Mouse (Mus musculus): ENCODE data around the gene Cep170b.

The Cep170b gene

GRCm38 (mm10) chr12:112702374-112703320 is 17.6 kb upstream of the Cep170b start:
- in situ Hi-C loops (cut with MboI, MseI), result no loop called here

DNA sequence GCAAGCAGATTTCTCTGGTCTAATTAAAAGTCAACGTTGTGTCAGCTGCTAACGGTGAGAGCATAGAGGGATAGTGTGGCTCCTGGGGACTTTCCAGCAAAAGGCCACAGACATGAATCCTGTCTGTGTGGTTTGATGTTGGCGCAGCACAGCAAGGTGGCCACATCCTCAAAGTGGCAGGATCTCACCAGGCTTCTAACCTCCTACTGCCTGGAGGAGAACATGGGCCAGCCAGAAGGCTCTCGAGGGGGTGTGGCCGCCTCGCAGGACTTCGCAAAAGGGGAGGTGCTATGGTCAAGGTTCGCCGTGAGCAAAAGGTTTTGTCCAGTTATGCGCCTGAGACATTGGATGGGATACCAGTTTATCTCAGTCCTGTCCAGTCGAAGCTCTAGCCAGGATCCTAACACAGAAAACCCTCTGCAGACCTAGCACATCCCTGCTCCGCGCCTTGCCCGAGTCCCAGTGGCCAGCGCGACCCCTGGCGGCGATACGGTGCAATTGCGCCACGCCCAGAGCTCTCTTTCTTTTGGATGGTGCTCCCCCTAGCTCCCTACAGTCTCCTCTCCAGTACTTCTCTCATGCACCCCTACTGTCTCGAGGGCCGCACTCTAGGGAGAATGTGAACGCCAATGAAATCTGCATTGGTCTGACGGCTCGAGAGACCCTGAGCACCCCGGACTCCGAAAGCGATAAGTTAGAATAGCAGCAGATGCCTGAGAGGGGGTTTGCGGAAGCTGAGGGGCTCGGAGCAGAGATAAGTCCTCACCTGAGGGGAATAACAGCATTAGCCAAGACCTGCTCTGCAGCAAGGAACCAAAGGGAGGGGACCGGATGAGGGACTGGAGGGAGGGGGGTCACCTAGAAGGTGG is 13.3 kb upstream of the Cep170b start:
- in situ Hi-C loops (cut with MboI, MseI), result loop anchor here in 1 of 2 experiments (5.0 kb wide), 1 partner anchor 50 kb away; no protein-coding TSS in a partner anchor

GRCm38 (mm10) chr12:112707573-112707869 is 12.7 kb upstream of the Cep170b start:
- in situ Hi-C loops (cut with MboI, MseI), result loop anchor here in 1 of 2 experiments (5.0 kb wide), 1 partner anchor 50 kb away; no protein-coding TSS in a partner anchor

- in situ Hi-C loops (cut with MboI, MseI), result no loop called here
Observed at GRCm38 (mm10) chr12:112713984-112714383, 6.3 kb upstream of the Cep170b start.

DNA sequence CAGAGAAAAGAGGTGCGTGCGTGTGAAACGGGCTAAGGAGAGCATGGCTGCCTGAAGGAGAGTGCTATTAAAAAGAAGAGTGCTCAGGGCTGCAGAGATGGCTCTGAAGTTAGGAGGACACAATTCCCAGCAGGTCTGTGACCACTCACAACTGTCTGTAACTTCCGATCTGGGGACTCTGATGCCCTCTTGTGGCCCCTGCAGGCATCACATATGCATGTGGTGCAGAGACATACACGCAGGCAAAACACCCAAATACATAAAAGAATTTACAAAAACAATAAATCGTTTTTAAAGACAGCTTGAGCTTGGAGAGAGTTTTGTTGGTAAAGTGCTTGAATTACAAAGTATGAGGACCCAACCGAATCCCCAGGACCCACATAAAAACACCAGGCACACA is 3.1 kb upstream of the Cep170b start:
- in situ Hi-C loops (cut with MboI, MseI), result no loop called here

GRCm38 (mm10) chr12:112718995-112719394 is 1.3 kb upstream of the Cep170b start:
- in situ Hi-C loops (cut with MboI, MseI), result no loop called here

GRCm38 (mm10) chr12:112720890-112721423 is 702 bp downstream of the Cep170b start:
- in situ Hi-C loops (cut with MboI, MseI), result no loop called here

DNA sequence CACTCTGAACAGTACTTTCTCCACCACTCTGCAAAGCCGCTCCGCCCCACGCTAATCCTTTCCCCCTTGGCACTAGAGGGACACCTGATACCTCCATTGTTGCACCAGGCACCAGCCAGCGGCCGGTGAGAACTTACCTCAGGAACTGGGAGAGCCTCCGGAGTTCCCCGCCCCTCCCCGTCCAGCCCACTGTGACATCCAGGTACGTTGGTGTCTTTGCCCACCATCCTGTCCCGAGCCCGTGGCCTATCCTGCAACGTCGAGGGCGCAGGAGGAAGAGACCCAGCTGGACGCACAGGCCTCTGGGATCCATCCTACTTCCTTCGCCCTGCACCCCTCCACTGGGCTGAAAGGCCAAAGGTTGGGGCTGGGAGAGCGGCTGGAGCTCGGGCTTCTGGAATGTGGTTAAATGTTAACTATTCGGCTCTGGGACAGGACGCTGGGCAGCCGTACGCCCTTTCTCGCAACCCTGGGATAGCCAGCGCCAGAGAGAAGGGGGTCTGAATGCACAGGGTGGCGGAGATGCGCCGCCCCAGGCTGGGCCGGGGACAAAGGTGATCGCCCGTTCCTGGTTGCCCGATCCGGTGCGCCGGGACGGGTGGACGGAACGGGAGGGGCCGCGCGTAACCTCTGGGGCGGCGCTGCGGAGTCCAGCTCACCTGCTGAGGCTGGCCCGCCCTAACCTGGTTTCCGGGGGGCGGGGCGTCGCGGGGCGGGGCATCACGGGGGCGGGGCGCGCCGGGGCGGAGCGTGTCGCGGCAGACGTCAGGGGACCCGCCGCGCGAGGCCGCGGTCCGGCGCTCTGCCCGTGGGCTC is 1.4 kb downstream of the Cep170b start:
- in situ Hi-C loops (cut with MboI, MseI), result no loop called here

- in situ Hi-C loops (cut with MboI, MseI), result no loop called here
Observed at GRCm38 (mm10) chr12:112722240-112723027, 2.2 kb downstream of the Cep170b start.

- in situ Hi-C loops (cut with MboI, MseI), result no loop called here
Observed at GRCm38 (mm10) chr12:112723028-112723330, 2.7 kb downstream of the Cep170b start.

DNA sequence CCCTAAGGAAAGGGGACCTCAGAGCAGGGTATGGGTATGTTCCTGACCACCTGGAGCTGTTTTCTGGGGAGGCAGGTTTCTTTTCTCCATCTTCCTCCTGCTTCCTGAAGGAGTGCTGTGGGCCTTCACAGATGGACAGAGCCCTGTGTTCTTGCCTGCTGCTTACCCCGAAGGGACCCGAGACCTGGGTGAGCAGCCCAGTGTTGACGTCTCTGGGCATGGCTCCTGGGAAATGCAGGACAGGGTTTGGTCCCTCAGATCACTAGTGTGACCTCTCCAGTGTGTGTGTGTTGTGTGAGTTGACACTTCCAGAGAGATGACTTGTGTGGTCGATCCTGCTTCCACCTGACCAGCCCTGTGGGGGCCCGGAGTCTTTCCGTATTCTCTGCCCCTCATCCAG is 3.2 kb downstream of the Cep170b start:
- in situ Hi-C loops (cut with MboI, MseI), result no loop called here

- in situ Hi-C loops (cut with MboI, MseI), result no loop called here
Observed at GRCm38 (mm10) chr12:112724077-112724805, 4.0 kb downstream of the Cep170b start.

DNA sequence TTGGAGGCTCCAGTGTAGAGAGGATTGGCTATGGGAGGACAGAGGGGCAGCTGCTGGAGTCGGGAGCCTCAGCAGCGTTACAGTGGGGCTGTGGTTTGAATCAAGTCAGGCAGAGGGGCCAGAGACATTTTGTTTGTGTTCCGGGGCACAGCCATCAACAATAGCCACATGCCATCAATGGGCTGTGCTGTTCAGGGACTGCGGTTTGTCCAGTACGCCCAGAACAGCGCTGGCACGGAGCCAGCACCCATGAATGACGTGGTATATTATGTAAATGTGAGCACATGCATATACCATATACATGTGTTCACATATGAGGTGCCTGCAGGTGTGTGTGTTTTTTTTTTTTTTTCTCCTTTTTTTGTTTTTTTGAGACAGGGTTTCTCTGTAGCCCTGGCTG is 7.5 kb downstream of the Cep170b start:
- in situ Hi-C loops (cut with MboI, MseI), result no loop called here

DNA sequence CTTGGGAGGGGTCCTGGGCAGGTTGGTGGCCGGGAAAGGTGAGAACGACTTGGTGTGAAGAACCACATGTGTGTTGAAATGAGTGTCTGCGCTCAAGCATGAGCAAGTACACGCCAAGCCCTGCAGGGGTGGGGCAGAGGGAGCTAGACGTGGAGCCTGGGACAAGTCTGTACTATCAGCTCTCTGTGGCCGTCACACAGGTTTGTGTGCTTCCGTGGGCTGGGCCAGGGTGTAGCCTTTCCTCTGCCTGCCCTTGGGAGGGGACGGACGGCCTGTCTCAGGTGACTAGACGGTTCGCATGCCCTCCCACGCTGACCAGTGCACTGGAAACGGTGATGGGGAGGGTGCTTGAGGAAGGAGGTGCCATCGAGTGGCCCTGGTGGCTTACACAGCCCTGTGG is 10.6 kb downstream of the Cep170b start:
- in situ Hi-C loops (cut with MboI, MseI), result no loop called here

GRCm38 (mm10) chr12:112732591-112732990 is 12.3 kb downstream of the Cep170b start:
- in situ Hi-C loops (cut with MboI, MseI), result no loop called here

DNA sequence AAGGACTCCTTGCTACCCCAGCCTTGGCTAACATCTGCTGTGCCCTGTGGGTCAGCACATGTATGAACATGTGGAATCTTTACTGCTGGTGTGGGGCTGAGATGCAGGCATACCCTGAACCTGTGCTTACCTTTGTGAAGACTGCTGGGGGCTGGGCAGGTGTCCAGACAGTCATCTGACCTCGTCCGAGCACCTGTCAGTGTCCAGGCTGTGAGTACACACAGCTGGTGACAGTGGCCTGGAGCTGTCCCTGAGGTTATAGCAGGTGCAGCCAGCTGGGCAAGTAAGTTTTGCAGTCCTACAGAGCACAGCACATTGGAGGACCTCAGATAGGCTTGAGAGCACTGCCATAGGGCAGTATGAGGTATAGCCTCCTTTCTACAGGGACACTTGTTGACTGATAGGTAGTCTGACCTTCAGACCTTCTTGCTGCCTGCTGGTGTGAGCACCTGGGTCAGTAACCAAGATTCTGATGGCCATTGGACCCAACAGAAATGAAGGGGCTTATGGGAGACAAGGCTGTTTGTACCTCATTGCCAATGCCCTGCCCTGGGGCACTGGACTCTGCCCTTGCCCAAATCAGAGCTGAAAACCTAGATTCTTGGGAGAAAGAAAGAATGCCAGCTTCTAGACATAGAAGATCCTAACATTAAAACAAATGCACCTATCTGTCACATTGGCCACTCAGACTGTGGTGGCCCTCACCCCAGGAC is 14.0 kb downstream of the Cep170b start:
- in situ Hi-C loops (cut with MboI, MseI), result no loop called here

- in situ Hi-C loops (cut with MboI, MseI), result no loop called here
Observed at GRCm38 (mm10) chr12:112734881-112735655, 14.8 kb downstream of the Cep170b start.

DNA sequence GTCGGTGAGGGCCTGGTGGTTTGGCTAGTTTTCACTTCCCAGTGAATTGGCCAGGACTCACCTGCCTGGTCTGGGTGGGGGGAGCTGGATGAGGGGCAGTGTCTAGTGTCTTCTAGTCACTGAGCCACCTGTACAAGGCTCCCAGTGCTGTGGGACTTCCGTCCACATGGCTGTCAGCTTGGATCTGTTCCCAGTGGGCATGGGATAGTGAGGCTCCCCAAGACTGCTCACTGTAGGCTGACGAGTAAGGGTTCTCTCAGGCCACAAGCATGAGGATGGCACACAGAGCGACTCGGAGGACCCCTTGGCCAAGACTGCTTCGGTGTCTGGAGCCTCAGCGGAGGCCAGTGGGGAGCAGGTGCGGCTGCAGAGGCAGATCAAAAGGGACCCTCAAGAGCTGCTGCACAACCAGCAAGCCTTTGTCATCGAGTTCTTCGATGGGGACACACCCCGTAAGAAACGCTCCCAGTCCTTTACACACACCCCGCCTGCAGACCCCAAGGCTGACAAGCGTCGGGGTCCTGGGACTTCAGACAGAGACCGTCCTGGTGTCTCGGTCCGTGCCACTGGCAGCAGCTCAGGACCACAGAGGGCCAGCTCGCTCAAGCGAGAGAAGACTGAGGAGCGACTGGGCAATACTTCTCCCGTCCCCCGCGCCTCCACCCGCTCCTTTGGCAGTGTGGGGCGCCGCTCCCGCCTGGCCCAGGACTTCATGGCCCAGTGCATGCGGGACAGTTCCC is 15.8 kb downstream of the Cep170b start:
- in situ Hi-C loops (cut with MboI, MseI), result no loop called here
